Mouse (Mus musculus) kidney, postnatal 14 days (tissue): Measurements from ENCODE around the gene Ramp2.

Source experiments
- DNase-seq: peaks from one replicate; pipeline ENCODE4 v3.0.0; 2022; ENCODE audit warnings: mixed read lengths

The Ramp2 gene

GRCm38 (mm10) chr11:101236782-101237181 is 9.0 kb upstream of the Ramp2 start:
- no peak for DNase-seq

GRCm38 (mm10) chr11:101238071-101238647 is 7.7 kb upstream of the Ramp2 start:
- peak; percentile 32 for DNase-seq

- peak; percentile 74 for DNase-seq
Measured at GRCm38 (mm10) chr11:101245071-101245470, 757 bp upstream of the Ramp2 start.

GRCm38 (mm10) chr11:101246702-101247012 is 829 bp downstream of the Ramp2 start:
- DNase-seq, result no peak

GRCm38 (mm10) chr11:101247521-101248030 is 1.7 kb downstream of the Ramp2 start:
- DNase-seq, result no peak

- DNase-seq, result peak; percentile 87
Measured at GRCm38 (mm10) chr11:101248258-101248994, 2.6 kb downstream of the Ramp2 start.

- peak; percentile 48 for DNase-seq
Measured at GRCm38 (mm10) chr11:101251031-101251430, 5.2 kb downstream of the Ramp2 start.

- DNase-seq, result no peak
Measured at GRCm38 (mm10) chr11:101252941-101253340, 7.1 kb downstream of the Ramp2 start.

- DNase-seq, result peak; percentile 90
Measured at GRCm38 (mm10) chr11:101253613-101254389, 8.0 kb downstream of the Ramp2 start, which contains the start of gene Vps25. Gene Vps25 (plus strand): TSS chr11:101253707.

GRCm38 (mm10) chr11:101255826-101256775 is 10.3 kb downstream of the Ramp2 start:
- DNase-seq, result no peak

- DNase-seq, result peak; percentile 72
Measured at GRCm38 (mm10) chr11:101259261-101259712, 13.5 kb downstream of the Ramp2 start.

GRCm38 (mm10) chr11:101259948-101260825 is 14.4 kb downstream of the Ramp2 start, which contains the start of gene Wnk4:
Gene Wnk4 (plus strand): TSS chr11:101260567.
- peak; percentile 89 for DNase-seq

- no peak for DNase-seq
Measured at GRCm38 (mm10) chr11:101260826-101261380, 15.1 kb downstream of the Ramp2 start.

GRCm38 (mm10) chr11:101262272-101262967 is 16.6 kb downstream of the Ramp2 start:
- no peak for DNase-seq

- DNase-seq, result no peak
Measured at GRCm38 (mm10) chr11:101263138-101263988, 17.5 kb downstream of the Ramp2 start.

- DNase-seq, result no peak
Measured at GRCm38 (mm10) chr11:101263989-101264280, 18.1 kb downstream of the Ramp2 start.

GRCm38 (mm10) chr11:101264954-101265471 is 19.2 kb downstream of the Ramp2 start:
- no peak for DNase-seq

GRCm38 (mm10) chr11:101265906-101266305 is 20.1 kb downstream of the Ramp2 start:
- DNase-seq, result no peak

- DNase-seq, result no peak
Measured at GRCm38 (mm10) chr11:101269577-101270116, 23.8 kb downstream of the Ramp2 start.
